Mouse (Mus musculus): ENCODE results near the gene Eif4e3.

The Eif4e3 gene

DNA sequence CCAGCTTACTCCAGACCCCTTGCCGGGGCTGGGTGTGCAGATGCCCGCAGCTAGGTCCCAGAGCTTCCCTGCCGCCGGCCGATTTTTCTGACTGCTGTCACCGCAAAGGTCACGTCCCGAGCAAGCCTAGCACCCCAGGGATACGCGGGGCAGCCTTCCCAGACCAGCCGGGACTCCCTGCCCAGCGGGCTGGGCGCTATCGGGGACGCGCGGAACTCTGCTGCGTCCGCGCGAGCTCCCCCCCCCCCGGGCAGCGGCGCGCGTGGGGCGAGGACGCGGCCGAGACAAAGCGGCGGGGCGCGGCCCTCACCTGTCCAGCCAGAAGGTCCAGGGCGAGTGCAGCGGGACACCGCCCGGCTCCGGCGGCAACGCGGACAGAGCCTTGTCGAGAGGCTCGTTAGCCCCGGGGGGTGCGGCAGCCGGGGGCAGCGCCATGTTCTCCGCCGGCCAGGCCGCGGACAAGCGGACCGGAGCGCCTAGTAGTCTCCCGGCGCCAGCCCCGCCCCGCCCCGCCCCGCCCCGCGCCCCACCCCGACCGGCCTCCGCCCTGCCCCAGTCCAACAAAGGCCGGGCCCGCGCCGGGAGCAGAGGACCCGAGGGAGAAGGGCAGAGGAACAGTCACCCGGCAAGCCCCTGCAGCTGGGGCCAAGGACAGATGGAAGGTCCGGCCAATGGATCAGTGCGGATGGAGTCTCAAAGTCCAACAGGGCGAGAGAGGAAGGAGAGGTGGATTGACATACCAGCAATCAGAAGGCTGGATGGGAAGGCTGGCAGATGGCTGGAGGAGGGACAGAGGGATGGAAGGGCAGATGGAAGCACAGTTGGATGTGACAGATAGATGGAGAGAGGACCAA lies at the start of gene Eif4e3, which contains the start of gene Gm20696:
Gene Eif4e3, minus strand, starts transcription at position 454 of the 854 bp plus-strand sequence.
Gene Gm20696, minus strand, starts transcription at position 480 of the 854 bp plus-strand sequence.
- in situ Hi-C loops (cut with MboI, MseI), result loop anchor here (25.0 kb wide), 1 partner anchor 1171 kb away; the partner anchor contains the start of gene Ppp4r2

GRCm38 (mm10) chr6:99715913-99716312 lies 49.3 kb upstream of the Eif4e3 start:
- in situ Hi-C loops (cut with MboI, MseI), result no loop called here

- in situ Hi-C loops (cut with MboI, MseI), result no loop called here
These were observed 48.6 kb upstream of the Eif4e3 start for GRCm38 (mm10) chr6:99715191-99715590.

DNA sequence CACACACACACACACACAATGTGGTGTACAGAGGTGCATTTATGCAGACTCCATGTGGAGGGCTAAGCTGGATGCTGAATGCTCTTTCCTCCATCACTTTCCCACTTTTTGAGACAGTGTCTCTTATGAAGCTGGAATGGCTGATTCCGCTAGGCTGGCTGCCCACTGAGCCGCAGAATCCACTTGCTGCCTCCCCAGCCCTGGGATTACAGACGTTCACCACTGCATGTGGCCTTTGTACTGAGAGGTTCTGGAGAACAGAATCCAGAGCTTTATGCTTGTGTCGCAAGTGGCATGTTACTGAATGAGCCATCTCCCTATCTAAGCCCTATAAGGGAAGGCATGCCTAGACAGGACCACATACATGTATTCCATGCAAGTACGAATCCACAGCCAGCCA lies 46.7 kb upstream of the Eif4e3 start:
- in situ Hi-C loops (cut with MboI, MseI), result no loop called here

GRCm38 (mm10) chr6:99711576-99712101 lies 45.1 kb upstream of the Eif4e3 start:
- in situ Hi-C loops (cut with MboI, MseI), result no loop called here

GRCm38 (mm10) chr6:99700484-99700883 lies 33.9 kb upstream of the Eif4e3 start:
- in situ Hi-C loops (cut with MboI, MseI), result no loop called here

GRCm38 (mm10) chr6:99692916-99693841 lies 26.6 kb upstream of the Eif4e3 start:
- in situ Hi-C loops (cut with MboI, MseI), result no loop called here

DNA sequence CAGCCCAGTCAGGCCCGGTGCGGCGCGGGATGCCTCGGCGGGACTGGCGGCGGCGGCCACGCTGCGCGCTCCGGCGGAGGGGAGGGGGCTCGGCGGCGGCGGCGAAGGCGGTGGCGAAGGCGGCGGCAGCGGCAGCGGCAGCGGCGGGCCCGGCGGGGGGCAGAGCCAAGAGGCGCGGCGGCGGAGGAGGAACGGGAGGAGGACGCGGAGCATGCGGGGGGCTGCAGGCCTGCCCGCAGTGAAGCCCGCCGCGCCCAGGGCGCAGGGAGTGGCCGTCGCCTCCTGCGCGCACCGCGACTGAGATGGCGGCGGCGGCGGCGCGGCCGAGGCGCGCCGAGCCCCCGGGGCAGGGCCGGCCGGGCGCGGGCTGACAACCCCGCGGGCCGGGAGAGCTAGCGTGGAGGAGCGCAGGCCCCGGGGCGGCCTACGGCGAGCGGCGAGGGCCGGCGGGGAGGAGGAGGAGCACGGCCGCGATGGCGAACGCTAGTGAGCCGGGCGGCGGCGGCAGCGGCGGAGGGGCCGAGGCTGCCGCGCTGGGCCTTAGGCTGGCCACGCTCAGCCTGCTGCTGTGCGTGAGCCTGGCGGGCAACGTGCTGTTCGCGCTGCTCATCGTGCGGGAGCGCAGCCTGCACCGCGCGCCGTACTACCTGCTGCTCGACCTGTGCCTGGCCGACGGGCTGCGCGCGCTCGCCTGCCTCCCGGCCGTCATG lies 25.8 kb upstream of the Eif4e3 start, which contains the start of gene Gpr27:
Gene Gpr27, plus strand, starts transcription at position 474 of the 710 bp plus-strand sequence.
- in situ Hi-C loops (cut with MboI, MseI), result no loop called here

- in situ Hi-C loops (cut with MboI, MseI), result no loop called here
These were observed 25.2 kb upstream of the Eif4e3 start for GRCm38 (mm10) chr6:99691666-99692205.

DNA sequence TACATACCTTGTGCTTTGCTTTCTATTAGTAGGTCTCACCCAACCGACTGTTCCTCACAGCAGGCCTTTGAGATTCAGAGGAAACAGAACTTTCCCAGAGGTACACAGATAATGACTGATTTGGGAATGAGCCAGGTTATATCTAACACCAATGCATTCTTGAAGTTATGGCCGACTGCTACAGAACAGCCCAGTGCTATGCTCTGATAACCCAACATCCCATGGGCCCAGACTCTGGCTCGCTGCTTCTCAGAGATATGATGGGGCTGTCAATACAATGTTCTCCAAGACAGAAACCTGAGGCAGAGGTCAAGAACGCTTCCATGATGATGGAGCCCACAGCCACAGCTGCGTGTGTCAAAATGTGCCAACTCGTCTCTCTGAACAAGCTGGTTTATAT lies 21.9 kb upstream of the Eif4e3 start:
- in situ Hi-C loops (cut with MboI, MseI), result loop anchor here (5.0 kb wide), 1 partner anchor 94 kb away; no protein-coding TSS in a partner anchor

DNA sequence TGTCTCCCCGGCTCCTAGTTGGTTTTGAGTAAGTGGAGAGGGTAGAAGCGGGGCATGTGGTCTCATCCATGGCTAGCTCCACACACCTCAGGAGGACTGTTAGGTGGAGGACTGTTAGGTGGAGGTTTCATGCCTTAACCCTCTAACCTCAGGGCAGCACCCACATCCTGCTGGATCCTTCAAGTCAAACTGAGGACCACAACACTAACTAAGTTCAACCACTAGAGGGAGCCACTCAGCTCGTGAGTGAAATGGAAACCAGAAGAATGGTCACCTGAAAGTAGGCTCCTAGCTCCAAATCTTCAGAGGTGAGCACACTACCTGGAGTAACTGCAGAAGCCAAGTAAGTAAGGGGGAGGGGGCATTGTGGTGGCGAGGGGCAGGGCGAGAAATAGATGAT lies 18.3 kb upstream of the Eif4e3 start:
- in situ Hi-C loops (cut with MboI, MseI), result loop anchor here (5.0 kb wide), 1 partner anchor 97 kb away; no protein-coding TSS in a partner anchor

DNA sequence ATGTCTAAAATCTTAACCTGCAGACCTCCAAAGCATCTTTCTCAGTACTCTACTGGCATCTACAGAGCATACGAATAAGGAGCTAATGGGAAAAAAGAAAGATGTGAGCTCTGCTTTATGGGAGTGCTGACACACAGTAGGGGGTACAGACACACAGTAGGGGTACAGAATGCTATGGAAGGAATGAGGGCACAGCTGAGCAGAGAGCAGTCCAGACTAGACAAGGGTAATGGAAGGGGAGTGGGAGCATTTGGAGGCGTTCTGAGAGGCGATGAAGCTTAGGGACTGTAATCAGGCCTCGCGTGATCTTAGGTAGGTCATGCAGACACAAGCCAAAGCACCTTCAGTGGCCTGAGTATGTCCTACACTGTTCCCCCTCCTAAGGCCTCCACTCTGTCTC lies 17.4 kb upstream of the Eif4e3 start:
- in situ Hi-C loops (cut with MboI, MseI), result no loop called here

- in situ Hi-C loops (cut with MboI, MseI), result no loop called here
These were observed 11.5 kb upstream of the Eif4e3 start for GRCm38 (mm10) chr6:99678108-99678507.

GRCm38 (mm10) chr6:99677325-99677724 lies 10.8 kb upstream of the Eif4e3 start:
- in situ Hi-C loops (cut with MboI, MseI), result no loop called here

- in situ Hi-C loops (cut with MboI, MseI), result loop anchor here (25.0 kb wide), 1 partner anchor 1163 kb away; the partner anchor contains the start of gene Ppp4r2
These were observed 7.9 kb upstream of the Eif4e3 start for GRCm38 (mm10) chr6:99674482-99674881.

- in situ Hi-C loops (cut with MboI, MseI), result loop anchor here (25.0 kb wide), 1 partner anchor 1166 kb away; the partner anchor contains the start of gene Ppp4r2
These were observed 5.2 kb upstream of the Eif4e3 start for GRCm38 (mm10) chr6:99671768-99672167.

DNA sequence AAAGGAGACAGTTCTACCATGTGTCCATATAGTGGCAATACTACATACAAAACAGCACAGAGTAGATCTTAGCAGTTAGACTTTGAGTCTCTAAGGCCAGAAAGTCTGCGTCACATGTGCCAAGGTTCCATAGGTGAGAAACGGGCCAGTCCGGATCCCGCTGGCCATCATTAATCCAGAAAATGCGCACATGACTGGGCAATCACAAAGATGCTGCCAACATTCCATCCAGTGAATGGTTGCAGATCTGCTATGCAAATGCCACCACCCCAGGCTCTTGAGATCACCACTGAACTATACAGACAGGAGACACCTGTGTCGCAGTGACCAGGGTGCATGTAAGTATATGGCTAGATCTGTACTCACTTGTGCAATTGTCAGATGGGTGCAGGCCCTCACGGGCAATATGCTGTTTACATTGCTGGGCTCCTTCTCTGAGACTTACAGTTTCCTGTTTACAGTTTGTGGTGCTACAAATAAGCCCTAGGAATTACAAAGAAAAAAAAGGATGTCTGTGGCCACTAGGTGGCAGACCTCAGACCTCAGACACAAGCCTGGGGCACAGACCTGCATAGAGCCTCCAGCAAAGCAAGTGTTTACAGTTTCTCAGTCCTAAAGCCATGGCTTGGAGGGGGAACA lies 4.0 kb upstream of the Eif4e3 start:
- in situ Hi-C loops (cut with MboI, MseI), result loop anchor here (25.0 kb wide), 1 partner anchor 1167 kb away; the partner anchor contains the start of gene Ppp4r2

- in situ Hi-C loops (cut with MboI, MseI), result loop anchor here (25.0 kb wide), 1 partner anchor 1168 kb away; the partner anchor contains the start of gene Ppp4r2
These were observed 3.1 kb upstream of the Eif4e3 start for GRCm38 (mm10) chr6:99669481-99670325.

DNA sequence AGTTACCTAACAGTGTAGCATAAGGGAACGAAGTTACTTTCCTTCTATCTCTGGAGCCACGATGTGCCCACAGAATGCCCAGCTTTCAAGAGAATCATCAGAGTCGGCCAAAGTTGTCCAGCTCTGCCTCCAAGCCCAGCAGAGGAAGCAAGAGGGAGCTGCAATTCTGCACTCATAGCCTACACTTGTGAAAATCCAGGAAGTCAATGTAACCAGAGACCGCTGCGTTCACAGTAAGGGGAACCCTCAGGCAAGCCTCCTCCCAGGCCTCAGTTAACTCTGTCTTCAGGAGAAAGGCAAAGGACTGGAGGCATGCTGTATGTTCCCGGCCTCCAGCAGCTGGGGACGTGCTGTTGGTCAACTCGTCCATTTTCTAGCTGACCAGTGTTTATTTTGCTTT lies 719 bp upstream of the Eif4e3 start:
- in situ Hi-C loops (cut with MboI, MseI), result loop anchor here (25.0 kb wide), 1 partner anchor 1170 kb away; the partner anchor contains the start of gene Ppp4r2
